Mouse (Mus musculus) telencephalon, adult 2 months (tissue): Measurements from ENCODE around the gene Zfp94.

Experiments
- DNase-seq: peaks from one replicate; pipeline ENCODE4 v3.0.0-alpha.2; 2011; ENCODE audit warnings: low read depth, low spot score

Gene Zfp94

GRCm38 (mm10) chr7:24318942-24319341 lies 2.5 kb upstream of the Zfp94 start:
- no peak for DNase-seq

GRCm38 (mm10) chr7:24315726-24316566 lies 520 bp downstream of the Zfp94 start:
- DNase-seq, result no peak

DNA sequence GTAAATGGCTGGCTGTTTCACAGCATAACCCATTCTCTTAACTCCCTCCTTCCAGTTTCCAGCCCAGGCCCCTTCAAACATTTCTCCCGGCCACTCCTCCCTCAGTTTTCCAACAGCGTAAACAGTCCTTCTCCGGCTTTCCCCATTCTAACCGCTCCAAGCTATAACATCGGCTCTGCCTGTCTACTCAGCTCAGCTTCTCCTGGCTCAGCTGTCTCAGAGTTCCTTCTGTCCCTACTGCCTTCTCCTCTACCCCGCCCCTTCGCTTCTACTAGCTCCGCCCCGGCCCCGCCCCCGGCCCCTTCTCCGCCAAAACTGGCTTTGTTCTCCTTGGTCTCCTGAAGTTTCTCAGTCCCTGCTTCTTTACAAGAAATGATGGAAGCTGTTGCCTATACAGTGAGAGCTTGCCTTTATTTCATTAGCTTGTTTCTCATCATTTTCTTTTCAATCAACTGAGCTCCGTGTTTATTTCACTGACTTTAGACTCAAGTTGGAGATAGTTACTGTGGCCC lies 15.6 kb downstream of the Zfp94 start, which contains the start of gene Zfp61:
Gene Zfp61 (minus strand): TSS at position 462 of the 512 bp plus-strand sequence.
- DNase-seq, result no peak

GRCm38 (mm10) chr7:24299823-24300481 lies 16.5 kb downstream of the Zfp94 start:
- DNase-seq, result no peak

- peak; percentile 97 for DNase-seq
These were observed 17.3 kb downstream of the Zfp94 start for GRCm38 (mm10) chr7:24298973-24299708.

DNA sequence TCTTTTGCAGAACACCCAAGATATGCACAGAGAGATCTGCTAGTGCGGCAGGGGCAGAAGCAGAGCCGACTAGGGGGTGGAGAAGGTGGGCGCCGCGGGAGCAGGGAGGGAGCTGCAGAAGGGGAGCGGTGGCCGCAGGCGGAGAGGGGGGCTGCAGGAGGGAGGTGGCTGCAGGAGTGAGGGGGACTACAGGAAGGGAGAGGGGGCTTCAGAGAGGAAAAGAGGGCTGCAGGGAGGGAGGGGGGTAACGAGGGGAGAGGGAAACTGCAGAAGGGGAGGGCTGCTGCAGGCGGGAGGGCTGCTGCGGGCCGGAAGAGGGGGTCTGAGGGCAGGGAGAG lies 17.9 kb downstream of the Zfp94 start:
- DNase-seq, result no peak

GRCm38 (mm10) chr7:24297361-24298095 lies 18.9 kb downstream of the Zfp94 start:
- DNase-seq, result no peak

DNA sequence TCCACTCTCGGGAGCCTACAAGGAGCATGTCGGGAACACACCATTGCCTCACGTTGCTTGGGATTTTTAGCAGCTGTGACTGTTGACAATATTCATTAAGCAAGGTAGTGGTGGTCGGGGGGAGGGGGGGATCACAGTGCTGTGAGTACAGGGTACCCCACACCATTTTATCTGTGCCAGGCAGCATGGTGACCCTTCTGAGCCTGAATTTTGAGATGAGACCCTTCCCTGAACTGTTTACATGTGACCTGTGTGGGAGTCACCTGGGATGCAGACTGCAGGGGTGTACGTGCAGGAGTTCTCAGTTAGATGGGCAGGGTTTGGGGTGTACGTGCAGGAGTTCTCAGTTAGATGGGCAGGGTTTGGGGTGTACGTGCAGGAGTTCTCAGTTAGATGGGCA lies 20.1 kb downstream of the Zfp94 start:
- no peak for DNase-seq

- no peak for DNase-seq
These were observed 21.1 kb downstream of the Zfp94 start for GRCm38 (mm10) chr7:24295376-24295775.

- no peak for DNase-seq
These were observed 21.7 kb downstream of the Zfp94 start for GRCm38 (mm10) chr7:24294763-24295162.

DNA sequence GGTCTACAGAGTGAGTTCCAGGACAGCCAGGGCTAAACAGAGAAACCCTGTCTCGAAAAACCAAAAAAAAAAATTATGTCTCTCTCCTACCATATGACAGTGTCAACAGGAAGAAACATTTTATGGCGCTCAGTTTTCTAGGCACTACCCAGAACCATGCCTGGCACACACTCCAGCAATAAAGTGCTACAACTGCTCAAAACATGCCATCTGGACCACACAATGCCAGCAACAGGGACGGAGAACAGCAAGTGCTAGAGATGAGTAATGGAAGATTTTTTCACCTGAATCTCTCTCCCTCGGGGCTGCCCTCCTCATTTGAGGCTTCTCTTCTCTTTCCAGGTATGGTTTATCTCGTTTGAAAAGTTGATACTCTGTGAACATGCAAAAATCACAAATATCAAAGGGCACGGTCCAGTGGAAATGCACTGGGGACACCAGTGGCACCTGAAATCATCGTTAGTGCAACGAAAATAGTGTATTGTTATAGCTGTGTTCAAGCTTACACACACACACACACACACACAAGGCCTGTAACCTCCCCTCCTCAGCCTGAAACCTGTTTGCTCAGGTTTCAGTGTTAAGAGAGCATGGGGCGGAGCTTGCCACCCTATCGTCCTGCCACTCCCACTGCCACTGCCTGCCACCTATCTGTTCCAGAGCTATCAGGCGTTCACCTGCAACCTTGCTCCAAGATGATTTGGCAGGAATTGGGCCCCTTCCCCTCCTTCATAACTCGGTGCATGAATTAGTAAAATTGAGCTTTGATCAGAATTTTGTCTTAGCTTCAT lies 23.2 kb downstream of the Zfp94 start:
- no peak for DNase-seq

- DNase-seq, result no peak
These were observed 24.9 kb downstream of the Zfp94 start for GRCm38 (mm10) chr7:24291387-24292090.

- DNase-seq, result no peak
These were observed 26.3 kb downstream of the Zfp94 start for GRCm38 (mm10) chr7:24290106-24290693.

GRCm38 (mm10) chr7:24288512-24288911 lies 28.0 kb downstream of the Zfp94 start:
- peak; percentile 69 for DNase-seq

GRCm38 (mm10) chr7:24287670-24288069 lies 28.8 kb downstream of the Zfp94 start:
- no peak for DNase-seq

DNA sequence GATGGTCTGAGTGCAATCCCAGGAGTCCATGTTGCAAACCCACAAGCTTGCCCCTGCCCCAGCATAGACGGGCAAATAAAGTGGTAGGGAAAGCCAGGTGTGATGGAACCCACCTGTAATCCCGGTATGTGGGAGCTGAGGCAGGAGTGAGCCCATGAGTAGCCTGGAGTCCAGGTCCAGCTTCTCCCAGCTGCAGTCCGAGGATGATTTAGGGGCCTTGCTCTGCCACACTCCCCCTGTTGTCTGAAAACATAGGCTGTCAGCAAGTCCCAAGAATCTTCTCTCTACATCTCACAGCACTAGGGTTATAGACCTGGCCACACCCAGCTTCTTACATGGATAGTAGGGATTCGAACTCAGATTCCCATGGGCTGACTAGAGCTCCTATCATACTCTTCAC lies 29.6 kb downstream of the Zfp94 start:
- DNase-seq, result no peak

GRCm38 (mm10) chr7:24286090-24286489 lies 30.4 kb downstream of the Zfp94 start:
- no peak for DNase-seq

GRCm38 (mm10) chr7:24280858-24281145 lies 35.7 kb downstream of the Zfp94 start:
- DNase-seq, result no peak

- DNase-seq, result no peak
These were observed 36.2 kb downstream of the Zfp94 start for GRCm38 (mm10) chr7:24280031-24280857.
